Mouse (Mus musculus) cerebellum, adult 9-11 months (tissue): ENCODE results near the gene Mpzl1.
"Not testable (repeated sequence)": the region's sequence is repeated elsewhere in the genome, so short reads cannot be mapped to it uniquely, and the experiment has no call there.

Source experiments
- DNase-seq: peaks from one replicate; pipeline ENCODE4 v3.0.0; 2022

Gene Mpzl1

GRCm38 (mm10) chr1:165634151-165634884 is at the start of gene Mpzl1:
Gene Mpzl1 (minus strand): TSS chr1:165634538.
- DNase-seq = peak; percentile 100

GRCm38 (mm10) chr1:165682056-165682853 is 47.9 kb upstream of the Mpzl1 start:
- no peak for DNase-seq

GRCm38 (mm10) chr1:165681045-165681794 is 46.9 kb upstream of the Mpzl1 start:
- DNase-seq = no peak

- DNase-seq = not testable (repeated sequence)
Observed at GRCm38 (mm10) chr1:165680086-165680485, 45.7 kb upstream of the Mpzl1 start.

GRCm38 (mm10) chr1:165679618-165679997 is 45.3 kb upstream of the Mpzl1 start:
- no peak for DNase-seq

GRCm38 (mm10) chr1:165678861-165679617 is 44.7 kb upstream of the Mpzl1 start:
- DNase-seq = no peak

GRCm38 (mm10) chr1:165677558-165677957 is 43.2 kb upstream of the Mpzl1 start:
- no peak for DNase-seq

GRCm38 (mm10) chr1:165676993-165677392 is 42.7 kb upstream of the Mpzl1 start:
- no peak for DNase-seq

GRCm38 (mm10) chr1:165675167-165675566 is 40.8 kb upstream of the Mpzl1 start:
- DNase-seq = no peak

- DNase-seq = no peak
Observed at GRCm38 (mm10) chr1:165672355-165672754, 38.0 kb upstream of the Mpzl1 start.

GRCm38 (mm10) chr1:165670056-165670455 is 35.7 kb upstream of the Mpzl1 start:
- DNase-seq = no peak

GRCm38 (mm10) chr1:165668904-165669303 is 34.6 kb upstream of the Mpzl1 start:
- no peak for DNase-seq

- no peak for DNase-seq
Observed at GRCm38 (mm10) chr1:165667380-165667779, 33.0 kb upstream of the Mpzl1 start.

- no peak for DNase-seq
Observed at GRCm38 (mm10) chr1:165666944-165667343, 32.6 kb upstream of the Mpzl1 start.

GRCm38 (mm10) chr1:165665758-165666157 is 31.4 kb upstream of the Mpzl1 start:
- no peak for DNase-seq

- DNase-seq = no peak
Observed at GRCm38 (mm10) chr1:165663277-165663676, 28.9 kb upstream of the Mpzl1 start.

- no peak for DNase-seq
Observed at GRCm38 (mm10) chr1:165662426-165663192, 28.3 kb upstream of the Mpzl1 start.

GRCm38 (mm10) chr1:165661725-165662124 is 27.4 kb upstream of the Mpzl1 start:
- DNase-seq = no peak

GRCm38 (mm10) chr1:165661191-165661590 is 26.9 kb upstream of the Mpzl1 start:
- DNase-seq = no peak

GRCm38 (mm10) chr1:165660774-165661173 is 26.4 kb upstream of the Mpzl1 start:
- no peak for DNase-seq

GRCm38 (mm10) chr1:165658602-165659001 is 24.3 kb upstream of the Mpzl1 start:
- DNase-seq = peak; percentile 75

- no peak for DNase-seq
Observed at GRCm38 (mm10) chr1:165655482-165655881, 21.1 kb upstream of the Mpzl1 start.
